Mouse (Mus musculus): ENCODE data around the gene D1Pas1. TPM values are rescaled to one million over a fixed set of nuclear protein-coding genes. Genes with fewer than 3 reads are reported as not detected.

D1Pas1 gene
- polyA plus RNA-seq, 1 experiment, result 2.5 TPM

- Histone ChIP-seq H3K36me3 (ENCODE audit: control insufficient read depth, insufficient read depth, low read length, poor library complexity, severe bottlenecking) (no peaks in the 10 kb centered on the region), H3K4me3 (ENCODE audit: low read depth, low read length) (no peak overlapping the region), H3K27me3 (ENCODE audit: control insufficient read depth, insufficient read depth, low read length, poor library complexity, severe bottlenecking) (no peaks in the 10 kb centered on the region; the same call in 1 of the 2 replicates), H3K9ac (ENCODE audit: low read depth, poor library complexity, severe bottlenecking) (no peak overlapping the region), H3K27ac (ENCODE audit: insufficient read depth, low read length) (no peak overlapping the region), H3K9me3 (replicated peaks; ENCODE audit: control insufficient read depth, insufficient read depth, low read length, poor library complexity, severe bottlenecking) (no peaks in the 10 kb centered on the region), H3K4me1 (ENCODE audit: control insufficient read depth, insufficient read depth, low read length) (no peaks in the 10 kb centered on the region)
- TF ChIP-seq EP300 (IDR thresholded peaks at IDR 0.05; ENCODE audit: insufficient read depth, low read depth, low read length) (no peak), CTCF (IDR thresholded peaks at IDR 0.05; ENCODE audit: low read depth, low read length) (no peak), POLR2A (IDR thresholded peaks at IDR 0.05; ENCODE audit: insufficient read depth, low read length) (no peak)
Observed at GRCm38 (mm10) chr1:187016116-187016515, 48.9 kb downstream of the D1Pas1 start.

DNA sequence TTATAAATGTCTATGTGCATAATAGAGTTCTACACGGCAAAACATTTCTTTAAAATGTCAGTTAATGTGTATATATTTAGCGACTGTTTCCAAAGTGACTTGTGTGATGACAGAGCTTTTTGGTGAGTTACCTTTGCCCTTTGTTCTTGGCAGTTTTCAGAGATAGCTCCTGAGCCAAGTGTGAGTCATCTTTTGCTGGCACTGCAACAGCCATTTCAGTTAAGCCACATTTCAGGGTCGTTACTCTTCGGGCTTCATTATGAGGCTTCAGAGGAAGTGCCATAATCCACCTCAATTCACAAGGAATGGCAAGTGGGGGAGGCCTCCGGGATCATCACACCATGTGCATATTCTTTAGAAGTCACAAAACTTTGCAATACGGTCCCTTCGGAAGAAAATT, 52.8 kb downstream of the D1Pas1 start:
- Histone ChIP-seq H3K27me3 (ENCODE audit: control insufficient read depth, insufficient read depth, low read length, poor library complexity, severe bottlenecking) (no peaks in the 10 kb centered on the region; the same call in 1 of the 2 replicates), H3K36me3 (ENCODE audit: control insufficient read depth, insufficient read depth, low read length, poor library complexity, severe bottlenecking) (no peaks in the 10 kb centered on the region)

More for the DNA sequence above, 52.8 kb downstream of the D1Pas1 start:
- no peaks in the 10 kb centered on the region for H3K4me1 ChIP-seq (ENCODE audit: control insufficient read depth, insufficient read depth, low read length)
- no peaks in the 10 kb centered on the region for H3K9me3 ChIP-seq (replicated peaks; ENCODE audit: control insufficient read depth, insufficient read depth, low read length, poor library complexity, severe bottlenecking)
- H3K27ac ChIP-seq (ENCODE audit: insufficient read depth, low read length), result no peak overlapping the region
- TF ChIP-seq POLR2A (IDR thresholded peaks at IDR 0.05; ENCODE audit: insufficient read depth, low read length) (no peak), CTCF (IDR thresholded peaks at IDR 0.05; ENCODE audit: low read depth, low read length) (no peak), EP300 (IDR thresholded peaks at IDR 0.05; ENCODE audit: insufficient read depth, low read depth, low read length) (no peak)
- no peak overlapping the region for H3K4me3 ChIP-seq (ENCODE audit: low read depth, low read length)
- no peak overlapping the region for H3K9ac ChIP-seq (ENCODE audit: low read depth, poor library complexity, severe bottlenecking)

Other genes starting within 250 kb of the D1Pas1 start
- gene Rrp15, start 218.1 kb upstream of the D1Pas1 start, polyA plus RNA-seq (2011; ENCODE audit: insufficient read depth, insufficient read length, low read depth, missing spikeins), result 76.8 and 81.3 TPM in 2 replicates
- gene Spata17, start 248.0 kb downstream of the D1Pas1 start, polyA plus RNA-seq (2011; ENCODE audit: insufficient read depth, insufficient read length, low read depth, missing spikeins), result not detected in 2 replicates
- 27.0 and 27.3 TPM in 2 replicates for gene Gpatch2, start 248.1 kb downstream of the D1Pas1 start, polyA plus RNA-seq (2011; ENCODE audit: insufficient read depth, insufficient read length, low read depth, missing spikeins)

Measured in ES-Bruce4 (cell line).